ENCODE assay signal across 7 mouse cellular contexts in genomic region chr15:85878848-85879497, GRCm38 (mm10). TPM values are rescaled to one million over a fixed set of nuclear protein-coding genes. Genes with fewer than 3 reads are reported as not detected.
A peak's percentile ranks its signal among the peaks of the same experiment; 100 is the strongest.
DNase-seq lines count a peak whose midpoint lies in the region; ATAC-seq lines count a peak whose summit lies in the region.

Gene Trmu (plus strand): TSS chr15:85879312.

- under 1% methylated on average over 45 of the region's 50 CpGs for whole genome bisulfite sequencing in intestine, embryonic 16.5 days
- under 1% methylated on average over 50 of the region's 50 CpGs for WGBS in midbrain, embryonic 11.5 days

- H3K9me3 ChIP-seq in intestine, embryonic 16.5 days (ENCODE audit: control insufficient read depth, low read length): no peaks in the 10 kb centered on the region
- no peaks in the 10 kb centered on the region for H3K9me3 ChIP-seq in midbrain, embryonic 11.5 days (ENCODE audit: control insufficient read depth, low read length)

- intact Hi-C loops in left cerebral cortex, postnatal 36 days (cut with DNase I): loop anchor here (1.0 kb wide), 1 partner anchor 20 kb away; the partner anchor contains the start of gene Gtse1

- no peaks in the 10 kb centered on the region for H3K27me3 ChIP-seq in intestine, embryonic 16.5 days (replicated peaks; ENCODE audit: control insufficient read depth, insufficient read depth, low read length)
- no peaks in the 10 kb centered on the region for H3K27me3 ChIP-seq in midbrain, embryonic 11.5 days (ENCODE audit: control insufficient read depth, insufficient read depth, low read length)

- H3K27ac ChIP-seq in intestine, embryonic 16.5 days (ENCODE audit: low read length): peak within 1 kb of the TSS; percentile 84
- H3K27ac ChIP-seq in midbrain, embryonic 11.5 days (ENCODE audit: low read depth, low read length): peak within 1 kb of the TSS; percentile 41

- peak within 1 kb of the TSS; percentile 87 for H3K4me3 ChIP-seq in intestine, embryonic 16.5 days (ENCODE audit: low read length)
- peak within 1 kb of the TSS; percentile 62 for H3K4me3 ChIP-seq in midbrain, embryonic 11.5 days (ENCODE audit: low read depth, low read length)

- H3K4me1 ChIP-seq in intestine, embryonic 16.5 days (ENCODE audit: control insufficient read depth, insufficient read depth, low read length): peaks cover 10% of the 10 kb centered on the region
- peaks cover 7% of the 10 kb centered on the region; the same call in 1 of the 2 replicates for H3K4me1 ChIP-seq in midbrain, embryonic 11.5 days (ENCODE audit: control insufficient read depth, insufficient read depth, low read length)

- DNase-seq in adrenal gland, adult 2 months: peak; percentile 94
- DNase-seq in embryo, embryonic 11.5 days (ENCODE audit: low read depth, low spot score): peak; percentile 86
- peak; percentile 77 to 89 for DNase-seq in gastrocnemius, postnatal 4 days (ENCODE audit: low spot score in 2 of 2)
- DNase-seq in left cerebral cortex, postnatal 36 days (ENCODE audit: low spot score in 2 of 2): peak; percentile 91
- peak; percentile 98 for DNase-seq in midbrain, embryonic 11.5 days (ENCODE audit: low spot score, missing footprints)
- DNase-seq in skeletal muscle tissue, adult 2 months (ENCODE audit: low read depth, low spot score): peak; percentile 90

- H3K9ac ChIP-seq in intestine, embryonic 16.5 days (ENCODE audit: low read depth, low read length): peak within 1 kb of the TSS; percentile 93
- peak within 1 kb of the TSS; percentile 84 for H3K9ac ChIP-seq in midbrain, embryonic 11.5 days (ENCODE audit: low read length)

- peak within 1 kb of the TSS; percentile 77 for H3K4me2 ChIP-seq in intestine, embryonic 16.5 days (ENCODE audit: low read depth, low read length)
- peak within 1 kb of the TSS; percentile 77 for H3K4me2 ChIP-seq in midbrain, embryonic 11.5 days

- peak; percentile 98 for ATAC-seq in intestine, embryonic 16.5 days
- ATAC-seq in midbrain, embryonic 11.5 days (ENCODE audit: low FRiP score): peak; percentile 95

- peaks cover 15% of the 10 kb centered on the region for H3K36me3 ChIP-seq in intestine, embryonic 16.5 days (ENCODE audit: control insufficient read depth, insufficient read depth, low read length)
- H3K36me3 ChIP-seq in midbrain, embryonic 11.5 days (ENCODE audit: control insufficient read depth, insufficient read depth, low read length): peaks cover 21% of the 10 kb centered on the region

RNA-seq across cellular contexts. Expression of gene Trmu, which starts in this region (rescaled TPM):
- total RNA-seq in adrenal gland, adult 2 months (2021): 10 to 100 TPM; 19.8 to 27.6 TPM
- 9.8 and 16.1 TPM in 2 replicates for polyA plus RNA-seq in adrenal gland, adult 2 months (2012; rRNA removed)
- total RNA-seq in gastrocnemius, postnatal 4 days (2021): 10 to 100 TPM; 27.7 to 34.3 TPM
- 36.7 and 37.3 TPM in 2 replicates for polyA plus RNA-seq in intestine, embryonic 16.5 days (2015; fragmentation: Nextera tagmentation; extraction: Ambion mirVana)
- 10 to 100 TPM; 28.8 to 29.7 TPM for total RNA-seq in left cerebral cortex, postnatal 36 days (2021)
- polyA plus RNA-seq in midbrain, embryonic 11.5 days (2014; fragmentation: Nextera tagmentation; extraction: Ambion mirVana): 29.9 and 33.5 TPM in 2 replicates

Comparison
In these comparisons a context has a peak if more than half of its experiments do, and no peak if none do; other contexts are left out.
1. Peak in every context shown above with its lines: DNase-seq, ATAC-seq, H3K4me3 ChIP-seq and H3K27ac ChIP-seq.